Mouse (Mus musculus): ENCODE data around the gene Ftl1. TPM values are rescaled to one million over a fixed set of nuclear protein-coding genes. Genes with fewer than 3 reads are reported as not detected.

Ftl1 gene
- polyA plus RNA-seq, 1 experiment from 2014 or later: 4,462 TPM

DNA sequence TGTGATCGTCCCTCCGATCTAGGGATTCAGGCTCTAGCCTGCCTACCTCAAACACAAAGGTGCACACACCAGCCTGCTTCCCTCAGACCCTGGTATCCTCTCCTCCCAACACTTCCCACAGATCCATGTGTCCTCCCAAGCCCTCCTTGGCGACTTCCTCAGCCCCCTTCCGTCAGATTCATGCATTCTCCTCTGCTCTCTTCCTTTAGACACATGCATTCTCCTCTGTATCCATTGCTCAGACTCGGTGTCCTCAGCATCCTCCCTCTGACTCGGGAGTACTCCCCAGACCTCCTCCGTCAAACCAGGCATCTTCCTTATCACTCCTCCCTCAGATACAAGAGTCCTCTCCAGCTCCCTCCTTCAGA lies 25.9 kb downstream of the Ftl1 start:
- H3K9me3 ChIP-seq (replicated peaks; ENCODE audit: control insufficient read depth, low read length): no peaks in the 10 kb centered on the region
- 0% methylated on average over 7 of the region's 7 CpGs for WGBS
- ATAC-seq (ENCODE audit: insufficient read depth, low FRiP score): no peak

DNA sequence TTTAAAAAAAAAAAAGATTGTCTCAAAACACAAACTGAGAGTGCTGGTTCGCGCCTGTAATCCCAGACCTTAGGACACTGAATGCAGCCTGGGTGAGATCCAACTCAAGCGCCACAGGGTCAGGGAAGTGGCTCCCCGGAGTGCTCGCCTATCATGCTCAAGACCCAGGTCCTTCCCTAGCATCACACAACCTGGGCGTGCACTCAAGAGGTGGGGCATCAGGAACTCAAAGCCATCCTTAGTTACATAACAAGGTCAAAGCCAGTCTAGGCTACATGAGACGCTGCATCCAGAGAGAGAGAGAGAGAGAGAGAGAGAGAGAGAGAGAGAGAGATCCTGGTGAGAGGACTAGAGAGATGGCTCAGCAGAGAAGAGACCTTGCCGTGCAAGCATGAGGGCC lies 33.1 kb downstream of the Ftl1 start:
- no peak for ATAC-seq (ENCODE audit: insufficient read depth, low FRiP score)
- Histone ChIP-seq H3K9me3 (replicated peaks; ENCODE audit: control insufficient read depth, low read length) (no peaks in the 10 kb centered on the region), H3K9ac (ENCODE audit: low read length) (no peak overlapping the region), H3K4me1 (ENCODE audit: control insufficient read depth, insufficient read depth, low read length) (no peaks in the 10 kb centered on the region), H3K36me3 (ENCODE audit: control insufficient read depth, insufficient read depth, low read length) (peaks cover 25% of the 10 kb centered on the region), H3K4me2 (ENCODE audit: low read depth, low read length) (no peak overlapping the region), H3K27ac (ENCODE audit: low read length) (no peak overlapping the region), H3K4me3 (replicated peaks; ENCODE audit: low read length) (no peak overlapping the region), H3K27me3 (ENCODE audit: control insufficient read depth, insufficient read depth, low read length) (no peaks in the 10 kb centered on the region)
- 89% methylated on average over 8 of the region's 8 CpGs for WGBS

More for the DNA sequence above, 25.9 kb downstream of the Ftl1 start:
- Histone ChIP-seq H3K9ac (ENCODE audit: low read length) (peak overlapping the region; percentile 84), H3K27me3 (ENCODE audit: control insufficient read depth, insufficient read depth, low read length) (no peaks in the 10 kb centered on the region), H3K4me1 (ENCODE audit: control insufficient read depth, insufficient read depth, low read length) (peaks cover 37% of the 10 kb centered on the region), H3K27ac (ENCODE audit: low read length) (peak overlapping the region; percentile 88), H3K36me3 (ENCODE audit: control insufficient read depth, insufficient read depth, low read length) (no peaks in the 10 kb centered on the region; the same call in 1 of the 2 replicates), H3K4me3 (replicated peaks; ENCODE audit: low read length) (peak overlapping the region; percentile 81), H3K4me2 (ENCODE audit: low read depth, low read length) (peak overlapping the region; percentile 89)

DNA sequence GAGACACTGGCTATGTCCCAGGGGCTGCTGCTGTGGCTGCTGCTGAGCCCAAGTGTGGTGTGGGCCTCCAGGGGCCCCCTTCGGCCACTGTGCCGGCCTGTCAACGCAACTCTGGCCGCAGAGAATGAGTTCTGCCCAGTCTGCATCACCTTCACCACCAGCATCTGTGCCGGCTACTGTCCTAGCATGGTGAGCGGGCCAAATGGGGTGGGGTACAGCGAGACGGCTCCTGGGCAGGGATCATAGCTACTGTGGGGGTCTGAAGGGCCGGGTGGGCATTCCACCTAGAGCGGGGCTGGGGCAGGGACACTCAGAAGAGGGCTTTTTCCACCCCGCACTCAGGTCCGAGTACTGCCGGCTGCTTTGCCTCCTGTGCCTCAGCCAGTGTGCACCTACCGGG lies 38.5 kb downstream of the Ftl1 start:
- Histone ChIP-seq H3K36me3 (ENCODE audit: control insufficient read depth, insufficient read depth, low read length) (peaks cover 23% of the 10 kb centered on the region), H3K27me3 (ENCODE audit: control insufficient read depth, insufficient read depth, low read length) (0 out of 2 replicates have a peak, but pooled peaks cover 4% of the 10 kb centered on the region)
- WGBS: 92% methylated on average over 14 of the region's 14 CpGs

DNA sequence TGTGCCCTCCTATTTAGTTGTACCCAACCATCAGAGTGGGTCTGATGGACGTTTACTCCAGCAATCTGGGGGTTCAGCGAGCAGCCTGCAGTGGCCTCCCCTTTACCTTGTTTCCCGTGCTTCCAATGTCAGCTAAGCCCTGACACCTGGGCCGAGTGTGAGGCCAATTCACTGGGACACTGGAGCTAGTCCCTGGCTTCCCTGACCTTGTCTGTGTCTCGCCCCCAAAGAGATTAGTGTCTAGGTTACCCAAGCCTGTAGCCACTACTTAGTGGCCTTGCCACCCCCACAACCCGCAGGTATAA lies 39.1 kb downstream of the Ftl1 start, which contains the start of gene Lhb:
Lhb (plus strand) TSS at position 206 of the 305 bp plus-strand sequence.
- H3K9me3 ChIP-seq (replicated peaks; ENCODE audit: control insufficient read depth, low read length): no peaks in the 10 kb centered on the region
- WGBS: 58% methylated on average over 6 of the region's 6 CpGs
- no peak within 1 kb of the TSS for H3K9ac ChIP-seq (ENCODE audit: low read length)
- no peak for ATAC-seq (ENCODE audit: insufficient read depth, low FRiP score)
- no peak within 1 kb of the TSS for H3K4me3 ChIP-seq (replicated peaks; ENCODE audit: low read length)
- H3K27ac ChIP-seq (ENCODE audit: low read length): no peak within 1 kb of the TSS
- H3K36me3 ChIP-seq (ENCODE audit: control insufficient read depth, insufficient read depth, low read length): peaks cover 22% of the 10 kb centered on the region
- H3K4me1 ChIP-seq (ENCODE audit: control insufficient read depth, insufficient read depth, low read length): peaks cover 22% of the 10 kb centered on the region; the same call in 1 of the 2 replicates
- H3K27me3 ChIP-seq (ENCODE audit: control insufficient read depth, insufficient read depth, low read length): peaks cover 7% of the 10 kb centered on the region; the same call in 1 of the 2 replicates
- H3K4me2 ChIP-seq (ENCODE audit: low read depth, low read length): peak within 1 kb of the TSS; percentile 19; the same call in 1 of the 2 replicates

More for the DNA sequence above, 38.5 kb downstream of the Ftl1 start:
- no peak overlapping the region for H3K4me2 ChIP-seq (ENCODE audit: low read depth, low read length)
- no peak overlapping the region for H3K9ac ChIP-seq (ENCODE audit: low read length)
- H3K4me3 ChIP-seq (replicated peaks; ENCODE audit: low read length): no peak overlapping the region
- H3K4me1 ChIP-seq (ENCODE audit: control insufficient read depth, insufficient read depth, low read length): peaks cover 20% of the 10 kb centered on the region; the same call in 1 of the 2 replicates
- ATAC-seq (ENCODE audit: insufficient read depth, low FRiP score): no peak
- H3K9me3 ChIP-seq (replicated peaks; ENCODE audit: control insufficient read depth, low read length): no peaks in the 10 kb centered on the region
- no peak overlapping the region for H3K27ac ChIP-seq (ENCODE audit: low read length)

DNA sequence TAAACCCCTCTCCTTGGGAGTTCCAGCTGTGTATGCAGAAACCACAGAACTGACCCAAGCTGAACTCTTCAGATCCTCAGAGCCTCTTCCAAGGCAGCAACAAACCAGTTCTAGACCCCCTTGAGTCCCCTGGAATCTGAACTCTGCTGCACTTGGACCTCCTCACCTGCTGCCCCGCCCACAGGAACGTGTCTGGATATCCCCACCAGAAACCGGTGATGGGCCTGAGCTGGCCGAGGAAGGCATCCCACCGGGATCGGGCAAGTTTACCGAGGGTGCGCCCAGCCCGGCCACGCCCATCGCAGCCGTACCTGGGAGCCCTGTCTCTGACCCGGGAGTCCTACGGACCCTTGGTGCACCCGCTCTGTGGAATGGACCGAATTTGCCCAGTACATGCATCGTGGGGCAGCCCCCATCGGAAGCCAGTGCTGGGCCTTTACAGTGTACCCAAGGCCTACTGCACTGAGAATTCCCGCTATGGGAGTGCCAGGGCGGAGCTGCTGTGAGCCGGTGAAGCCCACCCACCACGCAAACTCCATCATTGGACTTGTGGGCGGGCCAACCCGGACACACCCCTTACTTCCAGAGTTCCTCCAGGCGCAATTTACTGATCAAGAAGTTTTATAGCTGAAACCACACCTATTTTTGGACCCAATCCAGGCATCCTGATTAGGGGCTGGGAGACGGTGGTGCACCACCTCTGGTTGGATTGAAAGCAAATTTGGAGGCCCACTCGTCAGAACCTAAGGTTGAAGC lies 39.6 kb downstream of the Ftl1 start:
- H3K27ac ChIP-seq (ENCODE audit: low read length): no peak overlapping the region
- H3K4me1 ChIP-seq (ENCODE audit: control insufficient read depth, insufficient read depth, low read length): peaks cover 25% of the 10 kb centered on the region; the same call in 1 of the 2 replicates
- WGBS: 15% methylated on average over 27 of the region's 27 CpGs
- H3K27me3 ChIP-seq (ENCODE audit: control insufficient read depth, insufficient read depth, low read length): peaks cover 12% of the 10 kb centered on the region
- H3K9ac ChIP-seq (ENCODE audit: low read length): no peak overlapping the region
- H3K9me3 ChIP-seq (replicated peaks; ENCODE audit: control insufficient read depth, low read length): no peaks in the 10 kb centered on the region
- H3K4me3 ChIP-seq (replicated peaks; ENCODE audit: low read length): no peak overlapping the region
- H3K4me2 ChIP-seq (ENCODE audit: low read depth, low read length): peak overlapping the region; percentile 19; the same call in 1 of the 2 replicates
- ATAC-seq (ENCODE audit: insufficient read depth, low FRiP score): 0 out of 2 replicates have a peak, but pooled peaks have one; percentile 15
- peaks cover 19% of the 10 kb centered on the region for H3K36me3 ChIP-seq (ENCODE audit: control insufficient read depth, insufficient read depth, low read length)

DNA sequence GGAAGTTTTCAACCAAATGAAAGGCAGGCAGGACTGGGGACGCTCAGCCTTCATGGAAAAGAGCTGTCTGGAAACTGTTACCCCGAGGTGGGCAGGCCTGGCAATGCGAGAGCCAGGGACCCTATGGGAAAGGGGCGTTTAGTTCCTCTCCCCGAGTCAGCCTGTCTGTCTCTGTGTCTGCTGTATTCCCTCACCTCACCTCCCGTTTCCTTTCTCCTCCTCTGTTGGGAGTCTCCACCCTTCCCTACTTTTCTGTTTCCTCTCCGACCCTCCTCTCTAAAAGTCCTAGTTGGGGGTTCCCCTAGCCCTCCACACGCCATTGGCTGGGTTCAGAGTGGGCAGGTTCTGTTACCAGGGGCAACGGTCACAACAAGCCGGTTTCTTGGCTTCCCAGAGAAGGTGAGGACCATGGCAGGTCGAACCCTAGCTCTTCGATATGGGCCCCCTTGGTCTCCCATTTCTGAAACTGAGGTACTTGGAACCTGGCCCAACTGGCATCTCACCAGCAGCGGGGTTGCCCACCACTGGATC lies 41.7 kb downstream of the Ftl1 start:
- Histone ChIP-seq H3K4me2 (ENCODE audit: low read depth, low read length) (no peak overlapping the region), H3K9me3 (replicated peaks; ENCODE audit: control insufficient read depth, low read length) (no peaks in the 10 kb centered on the region), H3K27me3 (ENCODE audit: control insufficient read depth, insufficient read depth, low read length) (peaks cover 21% of the 10 kb centered on the region), H3K36me3 (ENCODE audit: control insufficient read depth, insufficient read depth, low read length) (peaks cover 13% of the 10 kb centered on the region; the same call in 1 of the 2 replicates), H3K27ac (ENCODE audit: low read length) (no peak overlapping the region), H3K9ac (ENCODE audit: low read length) (no peak overlapping the region), H3K4me1 (ENCODE audit: control insufficient read depth, insufficient read depth, low read length) (peaks cover 33% of the 10 kb centered on the region; the same call in 1 of the 2 replicates), H3K4me3 (replicated peaks; ENCODE audit: low read length) (no peak overlapping the region)
- ATAC-seq (ENCODE audit: insufficient read depth, low FRiP score): no peak
- 8% methylated on average over 13 of the region's 13 CpGs for WGBS

DNA sequence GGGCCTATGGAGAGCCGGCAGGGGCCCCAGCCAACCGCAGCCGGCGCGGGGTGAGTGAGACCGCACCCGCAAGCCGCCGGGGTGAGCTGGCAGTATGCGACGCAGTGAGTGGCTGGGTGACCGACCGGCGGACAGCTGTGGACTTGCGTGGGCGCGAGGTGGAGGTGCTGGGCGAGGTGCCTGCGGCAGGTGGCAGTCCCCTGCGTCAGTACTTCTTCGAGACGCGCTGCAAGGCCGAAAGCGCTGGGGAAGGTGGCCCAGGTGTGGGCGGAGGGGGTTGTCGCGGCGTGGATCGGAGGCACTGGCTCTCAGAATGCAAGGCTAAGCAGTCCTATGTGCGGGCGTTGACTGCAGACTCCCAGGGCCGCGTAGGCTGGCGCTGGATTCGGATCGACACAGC lies 44.0 kb downstream of the Ftl1 start:
- no peak overlapping the region for H3K27ac ChIP-seq (ENCODE audit: low read length)
- WGBS: 27% methylated on average over 37 of the region's 37 CpGs
- peak overlapping the region; percentile 22 for H3K4me2 ChIP-seq (ENCODE audit: low read depth, low read length)
- 0 out of 2 replicates have a peak overlapping the region, but pooled peaks have one; percentile 40 for H3K9ac ChIP-seq (ENCODE audit: low read length)
- H3K27me3 ChIP-seq (ENCODE audit: control insufficient read depth, insufficient read depth, low read length): peaks cover 26% of the 10 kb centered on the region
- H3K36me3 ChIP-seq (ENCODE audit: control insufficient read depth, insufficient read depth, low read length): no peaks in the 10 kb centered on the region
- peak overlapping the region; percentile 7 for H3K4me3 ChIP-seq (replicated peaks; ENCODE audit: low read length)
- H3K4me1 ChIP-seq (ENCODE audit: control insufficient read depth, insufficient read depth, low read length): peaks cover 31% of the 10 kb centered on the region; the same call in 1 of the 2 replicates
- ATAC-seq (ENCODE audit: insufficient read depth, low FRiP score): no peak
- H3K9me3 ChIP-seq (replicated peaks; ENCODE audit: control insufficient read depth, low read length): no peaks in the 10 kb centered on the region

DNA sequence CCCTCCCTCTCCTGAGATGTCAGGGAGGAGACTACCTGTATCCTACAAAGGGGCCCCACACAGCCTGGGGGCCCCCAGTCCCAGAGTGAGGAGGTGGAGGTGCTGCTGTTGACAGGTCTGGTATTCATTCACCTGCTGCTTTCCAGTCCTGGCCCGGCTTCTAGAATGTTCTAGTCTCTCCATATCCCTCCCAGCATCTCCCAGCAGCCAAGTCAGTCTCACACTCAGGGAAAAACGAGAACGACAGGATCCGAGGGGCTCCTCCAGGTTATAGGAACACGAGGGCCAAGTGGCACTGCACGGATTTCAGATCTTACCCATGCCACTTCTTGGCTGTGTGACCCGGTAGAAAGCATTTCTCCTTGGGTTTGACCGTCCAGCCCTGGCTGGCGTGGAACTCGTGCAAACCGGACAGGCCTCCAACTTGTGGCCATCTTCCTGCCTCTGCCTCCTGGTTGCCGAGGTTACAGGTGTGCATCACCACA lies 44.9 kb downstream of the Ftl1 start:
- Histone ChIP-seq H3K4me2 (ENCODE audit: low read depth, low read length) (peak overlapping the region; percentile 91; the same call in 1 of the 2 replicates), H3K9ac (ENCODE audit: low read length) (no peak overlapping the region), H3K9me3 (replicated peaks; ENCODE audit: control insufficient read depth, low read length) (no peaks in the 10 kb centered on the region), H3K36me3 (ENCODE audit: control insufficient read depth, insufficient read depth, low read length) (no peaks in the 10 kb centered on the region), H3K27ac (ENCODE audit: low read length) (no peak overlapping the region), H3K4me1 (ENCODE audit: control insufficient read depth, insufficient read depth, low read length) (peaks cover 23% of the 10 kb centered on the region; the same call in 1 of the 2 replicates), H3K4me3 (replicated peaks; ENCODE audit: low read length) (no peak overlapping the region), H3K27me3 (ENCODE audit: control insufficient read depth, insufficient read depth, low read length) (peaks cover 26% of the 10 kb centered on the region)
- 50% methylated on average over 12 of the region's 12 CpGs for WGBS
- ATAC-seq (ENCODE audit: insufficient read depth, low FRiP score): no peak

All from stomach, embryonic 16.5 days (tissue).